Mouse (Mus musculus) liver, adult 2 months (tissue): Measurements from ENCODE around the gene Cnot8.

ENCODE experiments used
- CTCF ChIP-seq: fragments of 200-500 bp; IDR thresholded peaks from 2 replicates; pipeline ENCODE4 v1.5.1; 2011; ENCODE audit warnings: low read depth, low read length, control low read depth
- POLR2A ChIP-seq: fragments of 200-500 bp; IDR thresholded peaks from 2 replicates; pipeline ENCODE4 v1.6.1; 2011; ENCODE audit warnings: low read length, control low read depth; ENCODE audit not compliant: insufficient read depth; ENCODE audit errors: extremely low read depth

GRCm38 (mm10) chr11:58102581-58103343 is 1.2 kb upstream of the Cnot8 start:
- TF ChIP-seq CTCF, result no peak
- TF ChIP-seq POLR2A, result no peak
